Mouse (Mus musculus) CD4-positive, CD25-positive, alpha-beta regulatory T cell, adult 2 months (primary cell): ENCODE measurements around the gene Zfp345.
"Not testable (repeated sequence)": the region's sequence is repeated elsewhere in the genome, so short reads cannot be mapped to it uniquely, and the experiment has no call there.

Experiments used
- DNase-seq: peaks from one replicate; pipeline ENCODE4 v3.0.0-alpha.2; 2012; ENCODE audit warnings: low read depth, low spot score

Gene Zfp345

DNA sequence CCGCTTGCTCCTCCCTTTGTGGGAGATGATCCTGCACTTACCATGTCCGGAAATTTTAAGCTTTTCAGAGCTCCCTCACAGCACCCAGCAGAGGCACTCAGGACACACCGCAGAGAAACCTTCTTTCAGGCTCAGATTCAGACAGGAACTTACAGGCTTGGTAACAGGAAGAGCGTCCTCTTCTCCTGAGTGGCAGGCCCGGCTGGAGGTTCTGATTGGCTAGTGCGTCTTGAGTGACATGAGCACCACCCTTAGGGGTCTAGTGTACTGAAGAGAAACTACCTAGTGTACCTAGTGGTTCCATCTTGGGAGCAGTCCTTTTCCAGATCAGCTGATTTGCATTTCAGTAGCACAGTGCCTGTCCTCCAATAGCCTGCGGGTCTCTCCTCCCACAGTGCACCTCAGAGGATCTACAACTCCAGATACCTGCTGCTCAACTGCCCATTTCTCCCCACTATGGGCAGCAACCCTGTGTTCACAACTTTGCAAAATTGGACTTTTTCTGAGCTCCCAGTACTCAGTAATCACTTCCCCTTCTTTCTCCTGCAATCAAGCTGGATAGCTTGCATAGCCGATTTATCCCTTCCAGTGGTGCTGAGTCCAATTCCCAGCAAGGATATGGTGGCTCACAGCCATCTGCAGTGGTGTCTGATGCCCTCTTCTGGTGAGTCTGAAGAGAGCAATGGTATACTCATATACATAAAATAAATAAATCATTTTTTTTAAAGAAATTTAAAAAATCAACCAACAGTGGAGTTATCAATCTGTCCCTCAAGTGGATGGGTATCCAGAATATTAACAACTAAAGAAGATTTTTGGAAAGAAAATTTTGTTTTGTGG, at the start of gene Zfp345:
Gene Zfp345, minus strand, starts transcription at position 153 of the 840 bp plus-strand sequence.
- peak; percentile 24 for DNase-seq

DNA sequence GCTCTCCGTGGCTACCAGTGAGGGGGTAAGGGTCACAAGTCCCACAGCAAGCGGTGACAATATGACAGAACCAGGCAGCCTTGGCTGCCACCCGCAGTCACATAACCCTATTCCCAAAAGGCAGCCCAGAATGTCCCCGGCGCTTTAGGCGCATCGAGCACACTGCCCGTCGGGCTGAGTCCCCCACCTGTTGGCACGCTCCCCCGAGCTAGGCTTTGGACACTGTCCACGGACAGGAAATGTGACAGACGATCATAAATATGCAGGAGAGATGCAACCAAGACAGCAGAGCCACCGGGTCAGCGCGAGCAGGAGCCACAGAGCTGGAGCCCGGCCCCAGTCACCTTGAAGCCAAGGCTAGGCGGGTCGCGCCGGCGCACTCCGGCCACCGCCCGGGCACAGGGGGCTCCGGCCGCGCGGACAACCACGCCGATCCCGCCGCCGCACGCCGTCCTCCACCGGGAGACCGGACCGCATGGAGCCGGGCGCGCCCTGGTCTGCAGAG, 40.9 kb upstream of the Zfp345 start:
- no peak for DNase-seq

DNA sequence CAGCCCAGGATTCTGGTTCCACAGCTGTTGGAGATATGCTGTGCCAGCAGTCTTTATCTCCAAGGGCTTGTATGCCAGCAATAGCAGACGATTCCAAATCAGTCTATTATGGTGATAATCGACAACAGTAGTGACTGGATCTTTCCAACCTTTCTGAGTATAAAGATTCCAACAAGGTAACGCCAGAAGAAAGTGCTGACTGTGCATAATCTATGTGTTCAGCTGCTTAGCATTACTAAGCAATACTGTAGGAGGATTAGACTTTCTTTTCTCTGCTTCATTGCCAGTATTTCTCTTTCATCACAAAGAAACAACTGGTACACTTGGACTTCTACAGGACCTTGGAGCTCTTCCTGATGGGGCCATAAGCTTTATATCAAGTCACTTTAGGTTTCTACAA, 27.9 kb upstream of the Zfp345 start:
- DNase-seq: no peak

GRCm38 (mm10) chr2:150500124-150500973, 15.5 kb upstream of the Zfp345 start:
- not testable (repeated sequence) for DNase-seq

GRCm38 (mm10) chr2:150493031-150493430, 8.1 kb upstream of the Zfp345 start:
- DNase-seq: no peak

- peak; percentile 26 for DNase-seq
Measured at GRCm38 (mm10) chr2:150451180-150451919, 33.5 kb downstream of the Zfp345 start, which contains the start of gene Zfp442. TSS of gene Zfp442 (minus strand) at chr2:150451486.

DNA sequence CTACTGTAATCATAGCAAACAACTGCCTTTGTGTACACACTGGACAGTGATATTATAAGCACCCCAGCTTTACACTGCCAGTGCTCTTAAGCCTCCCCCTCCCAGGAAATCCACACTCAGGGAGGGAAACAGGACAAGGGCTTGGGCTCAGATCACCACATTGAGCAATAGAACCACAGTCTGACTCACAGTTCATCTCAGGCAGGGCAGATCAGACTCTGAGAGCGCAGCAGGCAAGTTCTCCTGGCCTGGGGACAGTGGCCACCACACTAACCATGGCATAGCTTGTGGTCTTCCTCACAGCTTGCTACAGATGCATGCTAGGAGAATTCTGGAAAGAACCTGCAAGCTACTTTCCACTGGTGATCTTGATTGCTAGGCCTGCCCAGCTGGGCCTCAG, 45.8 kb downstream of the Zfp345 start:
- not testable (repeated sequence) for DNase-seq
